Mouse (Mus musculus) heart, adult 2 months (tissue): ENCODE data around the gene 1700007K13Rik. TPM values are rescaled to one million over a fixed set of nuclear protein-coding genes. Genes with fewer than 3 reads are reported as not detected.

Experiments used
- DNase-seq, 2 experiments: peaks; one replicate each; pipeline ENCODE4 v3.0.0; 2021
- H3K27ac ChIP-seq: fragments of 200-600 bp; 2 replicates; pipeline ENCODE4 v1.8.1; 2022
- H3K27me3 ChIP-seq: fragments of 200-500 bp; 2 replicates; pipeline ENCODE4 v1.6.1; 2012; ENCODE audit warnings: mild to moderate bottlenecking, low read length, inconsistent platforms, mixed read lengths; ENCODE audit not compliant: control insufficient read depth, insufficient read depth
- H3K36me3 ChIP-seq: fragments of 200-500 bp; 2 replicates; pipeline ENCODE4 v1.6.1; 2012; ENCODE audit warnings: low read length, inconsistent platforms; ENCODE audit not compliant: control insufficient read depth, insufficient read depth
- H3K4me1 ChIP-seq: fragments of 200-500 bp; 2 replicates; pipeline ENCODE4 v1.6.1; 2011; ENCODE audit warnings: low read length; ENCODE audit not compliant: control insufficient read depth, insufficient read depth
- H3K4me3 ChIP-seq: fragments of 200-600 bp; 2 replicates; pipeline ENCODE4 v1.8.1; 2022
- H3K79me2 ChIP-seq: fragments of 200-500 bp; replicated peaks from 2 replicates; pipeline ENCODE4 v1.6.1; 2012; ENCODE audit warnings: mild to moderate bottlenecking, inconsistent platforms, low read length, moderate library complexity, mixed read lengths; ENCODE audit not compliant: control insufficient read depth, insufficient read depth
- H3K9ac ChIP-seq: fragments of 200-500 bp; 2 replicates; pipeline ENCODE4 v1.6.1; 2012; ENCODE audit warnings: low read depth, mild to moderate bottlenecking, control low read depth, inconsistent platforms, low read length, mixed read lengths
- CTCF ChIP-seq: fragments of 200-600 bp; IDR thresholded peaks from 2 replicates; pipeline ENCODE4 v1.8.1; 2022; ENCODE audit warnings: antibody characterized with exemption, mild to moderate bottlenecking, moderate library complexity
- EP300 ChIP-seq: fragments of 200-500 bp; IDR thresholded peaks from 2 replicates; pipeline ENCODE4 v1.6.1; 2011; ENCODE audit warnings: low read depth, low read length, control low read depth; ENCODE audit not compliant: insufficient read depth
- POLR2A ChIP-seq: fragments of 200-500 bp; IDR thresholded peaks from 2 replicates; pipeline ENCODE4 v1.6.1; 2011; ENCODE audit warnings: mild to moderate bottlenecking, low read depth, low read length, control low read depth; ENCODE audit not compliant: insufficient read depth
- WGBS: fragments of 180-500 bp; shearing (Covaris S2); methylation state at CpG from one replicate; pipeline ENCODE4 v1.1.7; 2018; 5-methylcytosine and 5-hydroxymethylcytosine counted together
- intact Hi-C: fragments of 180-260 bp; cut with DNase I; formaldehyde crosslinking; loops from one replicate; pipeline ENCODE4 v1.15.1; 2025
- polyA plus RNA-seq: library from polyadenylated mRNA; depleted of rRNA; stranded (reverse); fragments of >200 nt; gene quantifications from 2 replicates; pipeline ENCODE4 v1.2.3, GENCODE M21; 2012; rRNA removed
- total RNA-seq, 2 experiments: library from RNA; stranded (reverse); gene quantifications; 2 replicates each; pipeline ENCODE4 v1.2.3; 2021

The 1700007K13Rik gene
- total and polyA plus RNA-seq, 3 experiments = 0.94 TPM; not detected in 2

GRCm38 (mm10) chr2:28418034-28418433 lies 48.1 kb downstream of the 1700007K13Rik start:
- Histone ChIP-seq H3K79me2 (no peaks in the 10 kb centered on the region), H3K4me3 (no peak overlapping the region), H3K4me1 (peaks cover 2% of the 10 kb centered on the region; the same call in 1 of the 2 replicates), H3K27ac (no peak overlapping the region), H3K9ac (no peak overlapping the region), H3K27me3 (no peaks in the 10 kb centered on the region), H3K36me3 (no peaks in the 10 kb centered on the region)
- DNase-seq = peak; percentile 79 to 87
- 0 out of 2 replicates have a peak, but pooled peaks have one; percentile 68 for TF ChIP-seq EP300
- peak; percentile 89 for TF ChIP-seq CTCF
- TF ChIP-seq POLR2A = no peak
- intact Hi-C loops = loop anchor here (1.0 to 5.0 kb wide), 5 partner anchors 113 to 646 kb away; no protein-coding TSS in a partner anchor
- WGBS = 34% methylated on average over 2 of the region's 2 CpGs

DNA sequence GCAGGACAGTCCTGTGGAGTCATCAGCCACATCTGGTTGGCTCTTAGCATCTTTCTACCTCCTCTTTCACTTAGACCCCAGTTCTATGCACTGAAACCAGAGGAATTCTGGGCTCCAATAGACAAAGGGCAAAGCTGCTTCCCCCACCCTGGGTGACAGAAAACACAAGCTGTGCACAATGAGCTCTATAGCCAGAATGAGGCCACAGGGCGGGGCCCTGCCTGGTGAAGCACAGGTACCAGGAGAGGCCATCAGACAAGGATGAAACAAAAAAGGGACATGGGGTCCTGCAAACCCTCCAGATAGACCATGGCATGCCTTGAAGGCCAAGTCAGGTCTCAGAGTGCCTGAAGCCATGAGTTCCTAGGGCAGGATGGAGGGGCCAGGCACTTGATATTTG lies 49.6 kb downstream of the 1700007K13Rik start:
- peaks cover 2% of the 10 kb centered on the region; the same call in 1 of the 2 replicates for H3K4me1 ChIP-seq
- DNase-seq = no peak
- TF ChIP-seq EP300 (no peak), CTCF (no peak), POLR2A (no peak)
- no peaks in the 10 kb centered on the region for H3K79me2 ChIP-seq
- no peak overlapping the region for H3K27ac ChIP-seq
- no peaks in the 10 kb centered on the region for H3K27me3 ChIP-seq
- intact Hi-C loops = loop anchor here (5.0 kb wide), 1 partner anchor 644 kb away; no protein-coding TSS in a partner anchor
- WGBS = 90% methylated on average over 1 of the region's 1 CpGs
- no peaks in the 10 kb centered on the region for H3K36me3 ChIP-seq
- no peak overlapping the region for H3K9ac ChIP-seq
- H3K4me3 ChIP-seq = no peak overlapping the region

DNA sequence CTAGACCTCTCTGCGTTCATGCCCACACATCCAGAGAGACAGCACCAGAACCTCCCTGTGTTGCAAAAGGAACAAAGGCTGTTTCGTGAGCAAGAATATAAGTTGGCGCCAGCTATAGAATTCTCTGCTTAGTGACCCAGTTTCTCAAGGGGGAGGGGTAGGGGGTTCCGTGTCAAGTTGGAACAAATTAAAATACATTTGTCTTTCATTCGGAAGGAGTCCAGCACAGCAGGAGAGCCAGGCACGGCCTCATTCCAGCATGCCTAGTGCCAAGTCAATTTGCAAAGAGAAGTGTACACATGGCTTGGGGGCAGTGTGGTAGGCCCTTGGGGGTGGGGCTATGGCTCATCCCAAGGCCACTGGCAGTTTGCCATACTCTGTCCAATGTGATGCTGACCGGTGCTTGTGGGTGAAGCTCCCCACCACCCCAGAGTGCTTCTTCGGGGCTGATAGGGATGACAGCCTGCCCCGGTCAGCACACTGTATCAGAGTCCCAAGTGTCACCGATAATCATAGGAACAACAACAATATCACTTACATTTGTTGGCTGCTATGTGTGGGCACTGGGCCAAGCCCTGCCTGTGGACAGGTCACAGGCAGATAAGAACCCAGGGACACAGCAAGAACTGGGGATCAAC lies 50.6 kb downstream of the 1700007K13Rik start:
- Histone ChIP-seq H3K27ac (no peak overlapping the region), H3K4me1 (peaks cover 2% of the 10 kb centered on the region; the same call in 1 of the 2 replicates), H3K36me3 (no peaks in the 10 kb centered on the region), H3K9ac (no peak overlapping the region), H3K4me3 (no peak overlapping the region), H3K79me2 (no peaks in the 10 kb centered on the region), H3K27me3 (no peaks in the 10 kb centered on the region)
- 27% methylated on average over 10 of the region's 10 CpGs for WGBS
- intact Hi-C loops = loop anchor here (5.0 kb wide), 1 partner anchor 643 kb away; no protein-coding TSS in a partner anchor
- peak; percentile 38 to 45 for DNase-seq
- no peak for TF ChIP-seq CTCF
- no peak for TF ChIP-seq EP300
- no peak for TF ChIP-seq POLR2A

- H3K27ac ChIP-seq = no peak overlapping the region
- no peaks in the 10 kb centered on the region for H3K36me3 ChIP-seq
- peaks cover 2% of the 10 kb centered on the region; the same call in 1 of the 2 replicates for H3K4me1 ChIP-seq
- WGBS = 87% methylated on average over 5 of the region's 5 CpGs
- intact Hi-C loops = loop anchor here (5.0 kb wide), 1 partner anchor 642 kb away; no protein-coding TSS in a partner anchor
- H3K9ac ChIP-seq = no peak overlapping the region
- no peaks in the 10 kb centered on the region for H3K27me3 ChIP-seq
- no peaks in the 10 kb centered on the region for H3K79me2 ChIP-seq
- DNase-seq = no peak
- TF ChIP-seq CTCF = no peak
- TF ChIP-seq POLR2A = no peak
- no peak for TF ChIP-seq EP300
- H3K4me3 ChIP-seq = no peak overlapping the region
These were observed 51.4 kb downstream of the 1700007K13Rik start for GRCm38 (mm10) chr2:28414757-28415137.

- no peaks in the 10 kb centered on the region for H3K27me3 ChIP-seq
- DNase-seq = no peak
- TF ChIP-seq POLR2A (no peak), CTCF (no peak), EP300 (no peak)
- 69% methylated on average over 5 of the region's 5 CpGs for WGBS
- H3K4me1 ChIP-seq = peaks cover 2% of the 10 kb centered on the region; the same call in 1 of the 2 replicates
- H3K9ac ChIP-seq = no peak overlapping the region
- intact Hi-C loops = no loop called here
- H3K27ac ChIP-seq = no peak overlapping the region
- H3K79me2 ChIP-seq = no peaks in the 10 kb centered on the region
- H3K36me3 ChIP-seq = no peaks in the 10 kb centered on the region
- no peak overlapping the region for H3K4me3 ChIP-seq
These were observed 51.9 kb downstream of the 1700007K13Rik start for GRCm38 (mm10) chr2:28414116-28414756.

- Histone ChIP-seq H3K27ac (no peak overlapping the region), H3K4me3 (no peak overlapping the region), H3K79me2 (no peaks in the 10 kb centered on the region), H3K4me1 (peaks cover 2% of the 10 kb centered on the region; the same call in 1 of the 2 replicates), H3K36me3 (no peaks in the 10 kb centered on the region), H3K9ac (no peak overlapping the region), H3K27me3 (no peaks in the 10 kb centered on the region)
- WGBS = 66% methylated on average over 6 of the region's 6 CpGs
- intact Hi-C loops = no loop called here
- TF ChIP-seq CTCF = no peak
- TF ChIP-seq EP300 = no peak
- TF ChIP-seq POLR2A = no peak
- DNase-seq = no peak
These were observed 53.2 kb downstream of the 1700007K13Rik start for GRCm38 (mm10) chr2:28412936-28413335.

Other genes with a start within 250 kb of the 1700007K13Rik start
- gene Ppp1r26, start 19.5 kb downstream of the 1700007K13Rik start, total RNA-seq = 1 to 10 TPM; 3.4 to 5.0 TPM
- 3.1 and 3.5 TPM in 2 replicates for gene Ppp1r26, start 19.5 kb downstream of the 1700007K13Rik start, polyA plus RNA-seq
- 10 to 100 TPM; 42.1 to 43.0 TPM for gene Mrps2, start 1.7 kb upstream of the 1700007K13Rik start, total RNA-seq
- gene Mrps2, start 1.7 kb upstream of the 1700007K13Rik start, polyA plus RNA-seq = 47.8 and 68.2 TPM in 2 replicates
- gene Gbgt1, start 30.6 kb upstream of the 1700007K13Rik start, total RNA-seq = 1 to 10 TPM; 1.8 to 2.1 TPM
- 1.3 and 2.2 TPM in 2 replicates for gene Gbgt1, start 30.6 kb upstream of the 1700007K13Rik start, polyA plus RNA-seq
- gene Gm10134, start 39.8 kb upstream of the 1700007K13Rik start, total RNA-seq = 1 to 10 TPM; 1.0 to 1.7 TPM
- gene Gm10134, start 39.8 kb upstream of the 1700007K13Rik start, polyA plus RNA-seq = 0.47 TPM in 1 of 2 replicates, not detected in the other
- 10 to 100 TPM in 1 of 2 experiments, 1 to 10 TPM in 1; 9.7 to 12.2 TPM for gene Ralgds, start 46.8 kb upstream of the 1700007K13Rik start, total RNA-seq
- gene Ralgds, start 46.8 kb upstream of the 1700007K13Rik start, polyA plus RNA-seq = 19.5 and 24.8 TPM in 2 replicates
- not detected for gene Cel, start 97.1 kb upstream of the 1700007K13Rik start, total RNA-seq
- gene Cel, start 97.1 kb upstream of the 1700007K13Rik start, polyA plus RNA-seq = not detected in 2 replicates
- 10 to 100 TPM; 11.0 to 12.2 TPM for gene Gtf3c5, start 117.4 kb upstream of the 1700007K13Rik start, total RNA-seq
- gene Gtf3c5, start 117.4 kb upstream of the 1700007K13Rik start, polyA plus RNA-seq = 14.3 and 21.9 TPM in 2 replicates
- not detected for gene Gfi1b, start 155.7 kb upstream of the 1700007K13Rik start, total RNA-seq
- 0.12 TPM in 2 replicates for gene Gfi1b, start 155.7 kb upstream of the 1700007K13Rik start, polyA plus RNA-seq
- gene Tsc1, start 174.9 kb upstream of the 1700007K13Rik start, total RNA-seq = 10 to 100 TPM; 24.9 to 29.3 TPM
- 11.5 and 22.7 TPM in 2 replicates for gene Tsc1, start 174.9 kb upstream of the 1700007K13Rik start, polyA plus RNA-seq
- gene Spaca9, start 233.4 kb upstream of the 1700007K13Rik start, total RNA-seq = not detected
- 0.50 and 1.7 TPM in 2 replicates for gene Spaca9, start 233.4 kb upstream of the 1700007K13Rik start, polyA plus RNA-seq
- not detected for gene Ak8, start 233.8 kb upstream of the 1700007K13Rik start, total RNA-seq
- 0.18 and 0.59 TPM in 2 replicates for gene Ak8, start 233.8 kb upstream of the 1700007K13Rik start, polyA plus RNA-seq